Mouse (Mus musculus) testis, adult 2 months (tissue): ENCODE measurements at regions not wholly inside any gene's neighbourhood (a gene's known extent, or its start where the extent isn't known, plus 50 kb on each side); places are given as distances from the start of the nearest gene placed in this dataset.

ENCODE experiments used
- H3K27ac ChIP-seq: fragments of 200-500 bp; 2 replicates; pipeline ENCODE4 v1.5.1; 2012; ENCODE audit warnings: low read depth, low read length; ENCODE audit not compliant: control insufficient read depth, insufficient read depth
- H3K27me3 ChIP-seq: fragments of 200-500 bp; 2 replicates; pipeline ENCODE4 v1.6.1; 2012; ENCODE audit warnings: mild to moderate bottlenecking, low read length, moderate library complexity; ENCODE audit not compliant: control insufficient read depth, insufficient read depth
- H3K36me3 ChIP-seq: fragments of 200-500 bp; 2 replicates; pipeline ENCODE4 v1.6.1; 2012; ENCODE audit warnings: mild to moderate bottlenecking, low read length; ENCODE audit not compliant: control insufficient read depth, insufficient read depth
- H3K4me1 ChIP-seq: fragments of 200-500 bp; 2 replicates; pipeline ENCODE4 v1.6.1; 2012; ENCODE audit warnings: low read length; ENCODE audit not compliant: control insufficient read depth, insufficient read depth
- H3K4me3 ChIP-seq: fragments of 200-500 bp; 2 replicates; pipeline ENCODE4 v1.5.1; 2012; ENCODE audit warnings: low read depth, mild to moderate bottlenecking, low read length, moderate library complexity, mixed read lengths; ENCODE audit not compliant: control insufficient read depth
- CTCF ChIP-seq: fragments of 200-500 bp; IDR thresholded peaks from 2 replicates; pipeline ENCODE4 v1.5.1; 2012; ENCODE audit warnings: low read depth, mild to moderate bottlenecking, inconsistent platforms, low read length, moderate library complexity; ENCODE audit not compliant: control insufficient read depth, insufficient read depth, insufficient replicate concordance
- POLR2A ChIP-seq: fragments of 200-500 bp; IDR thresholded peaks from 2 replicates; pipeline ENCODE4 v1.6.1; 2012; ENCODE audit warnings: low read depth, mild to moderate bottlenecking, inconsistent platforms, low read length, moderate library complexity; ENCODE audit not compliant: control insufficient read depth

DNA sequence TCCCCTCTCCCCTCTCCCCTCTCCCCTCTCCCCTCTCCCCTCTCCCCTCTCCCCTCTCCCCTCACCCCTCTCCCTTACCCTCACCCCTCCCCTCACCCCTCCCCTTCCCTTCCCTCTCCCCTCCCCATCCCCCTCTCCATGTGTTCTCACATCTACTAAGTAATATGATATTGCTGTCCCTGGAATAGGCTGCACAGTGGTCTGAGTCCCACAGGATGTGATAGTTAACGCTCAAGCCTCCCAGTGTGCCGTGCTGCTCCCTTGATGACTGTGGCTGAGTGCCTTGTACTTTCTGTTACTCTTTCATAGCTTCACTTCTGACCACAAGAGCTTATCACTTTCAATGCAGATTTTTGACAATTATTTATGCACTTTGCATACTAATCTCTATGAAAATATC lies 620.4 kb upstream of the Igfbp3 start:
- Histone ChIP-seq H3K27me3 (no peaks in the 10 kb centered on the region), H3K36me3 (no peaks in the 10 kb centered on the region), H3K27ac (no peak overlapping the region), H3K4me3 (no peak overlapping the region), H3K4me1 (no peaks in the 10 kb centered on the region)
- TF ChIP-seq CTCF (no peak), POLR2A (no peak)

DNA sequence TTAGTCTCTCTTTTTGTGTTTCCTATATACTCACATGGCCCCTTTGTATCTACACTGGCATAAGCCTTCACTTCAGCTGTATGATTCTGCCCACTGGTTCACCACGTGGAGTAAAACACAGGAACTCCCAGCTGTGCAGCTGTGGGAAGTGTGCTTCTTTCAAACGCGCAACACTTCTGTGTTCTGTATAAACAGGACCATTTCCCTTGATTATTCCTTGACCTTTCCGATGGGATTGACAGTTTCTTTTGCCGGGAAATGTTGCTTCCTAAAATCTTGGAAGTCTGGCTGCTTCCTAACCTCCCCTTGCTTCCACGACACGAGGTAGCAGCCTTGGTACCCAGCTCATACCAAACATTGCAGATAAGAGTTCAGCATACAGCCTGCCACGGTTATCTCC lies 618.7 kb upstream of the Igfbp3 start:
- Histone ChIP-seq H3K36me3 (no peaks in the 10 kb centered on the region), H3K4me3 (no peak overlapping the region), H3K4me1 (no peaks in the 10 kb centered on the region), H3K27ac (no peak overlapping the region), H3K27me3 (no peaks in the 10 kb centered on the region)
- TF ChIP-seq POLR2A = no peak
- no peak for TF ChIP-seq CTCF

DNA sequence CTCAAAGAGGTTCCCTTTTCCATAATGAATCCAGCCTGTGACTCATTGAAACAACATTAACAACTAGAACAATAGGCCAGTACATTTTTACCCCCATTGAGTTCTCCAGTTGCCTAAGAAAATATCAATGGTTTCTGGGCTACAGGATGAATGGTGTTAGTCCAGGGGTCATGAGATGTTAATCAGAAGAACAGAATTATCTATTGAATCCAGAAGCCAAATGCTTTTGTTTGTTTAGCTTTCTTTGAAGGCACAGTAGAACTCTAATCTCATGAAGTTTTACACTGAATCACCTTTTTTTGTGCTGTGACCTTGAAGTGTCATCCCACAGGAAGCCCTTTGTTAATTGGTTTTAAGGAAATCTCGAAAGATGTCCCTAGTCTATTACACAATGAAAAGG lies 616.0 kb upstream of the Igfbp3 start:
- Histone ChIP-seq H3K4me3 (no peak overlapping the region), H3K27me3 (no peaks in the 10 kb centered on the region), H3K4me1 (no peaks in the 10 kb centered on the region), H3K27ac (no peak overlapping the region), H3K36me3 (no peaks in the 10 kb centered on the region)
- TF ChIP-seq POLR2A (no peak), CTCF (no peak)

DNA sequence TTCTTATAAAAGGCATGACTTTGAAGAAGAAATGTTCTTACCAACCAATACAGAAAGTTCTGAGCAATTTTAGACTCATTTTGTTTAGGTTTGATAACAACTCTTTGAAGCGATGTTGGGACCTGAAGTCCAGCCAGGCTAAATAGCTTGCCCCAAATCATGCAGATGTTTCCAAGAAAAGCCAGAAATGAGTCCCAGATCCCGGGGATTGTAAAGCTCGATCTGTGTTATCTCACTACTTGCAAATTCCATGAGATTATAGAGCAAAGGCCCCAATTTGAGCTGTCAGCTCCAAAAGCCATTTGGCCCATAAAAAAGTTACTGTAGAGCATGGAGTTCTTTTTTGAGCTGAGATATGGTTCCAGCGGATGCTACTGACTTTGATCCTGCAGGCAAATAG lies 614.3 kb upstream of the Igfbp3 start:
- no peaks in the 10 kb centered on the region for H3K27me3 ChIP-seq
- no peak overlapping the region for H3K4me3 ChIP-seq
- no peaks in the 10 kb centered on the region for H3K36me3 ChIP-seq
- H3K27ac ChIP-seq = no peak overlapping the region
- TF ChIP-seq POLR2A = no peak
- no peak for TF ChIP-seq CTCF
- no peaks in the 10 kb centered on the region for H3K4me1 ChIP-seq

DNA sequence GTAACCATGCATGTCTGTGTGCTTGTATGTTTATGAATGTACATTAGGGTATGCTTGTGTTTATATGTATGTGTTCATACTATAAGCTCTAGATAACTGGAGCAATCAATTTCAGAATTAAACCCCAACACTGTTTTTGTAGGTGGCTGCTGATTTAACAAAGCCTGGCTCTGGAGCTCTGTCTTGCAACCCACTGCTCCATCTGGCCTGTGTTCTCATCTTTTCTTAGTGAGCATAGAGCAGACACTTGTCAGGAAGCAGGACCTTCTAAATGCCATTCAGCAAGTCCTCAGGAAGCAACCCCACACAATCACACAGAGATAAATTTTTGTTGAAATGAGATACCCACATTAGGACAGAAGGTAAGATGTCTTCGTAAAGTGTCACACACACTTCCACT lies 613.7 kb upstream of the Igfbp3 start:
- H3K4me1 ChIP-seq = no peaks in the 10 kb centered on the region
- no peaks in the 10 kb centered on the region for H3K27me3 ChIP-seq
- TF ChIP-seq POLR2A (no peak), CTCF (no peak)
- no peak overlapping the region for H3K27ac ChIP-seq
- H3K36me3 ChIP-seq = no peaks in the 10 kb centered on the region
- H3K4me3 ChIP-seq = no peak overlapping the region

DNA sequence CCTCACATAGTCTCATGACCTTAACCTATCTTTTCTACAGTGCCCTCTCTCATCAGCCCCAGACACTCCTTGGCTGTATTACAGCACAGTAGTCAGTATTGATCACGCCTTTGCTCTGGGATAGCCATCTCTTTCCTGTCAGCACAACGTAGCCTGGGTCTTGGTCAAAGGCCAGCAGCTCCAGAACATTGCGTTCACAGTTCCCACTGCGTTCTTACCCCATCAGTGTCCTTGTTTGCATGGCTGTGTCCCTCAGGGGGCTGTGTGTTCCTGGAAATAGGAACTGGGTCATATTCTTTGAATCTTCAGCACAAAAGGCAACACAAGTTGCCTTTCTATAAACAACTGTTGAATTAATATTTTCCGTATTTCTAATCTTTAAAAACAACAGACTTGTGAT lies 602.0 kb upstream of the Igfbp3 start:
- Histone ChIP-seq H3K27me3 (no peaks in the 10 kb centered on the region), H3K4me3 (no peak overlapping the region), H3K27ac (no peak overlapping the region), H3K4me1 (no peaks in the 10 kb centered on the region), H3K36me3 (no peaks in the 10 kb centered on the region)
- TF ChIP-seq CTCF = no peak
- TF ChIP-seq POLR2A = no peak

DNA sequence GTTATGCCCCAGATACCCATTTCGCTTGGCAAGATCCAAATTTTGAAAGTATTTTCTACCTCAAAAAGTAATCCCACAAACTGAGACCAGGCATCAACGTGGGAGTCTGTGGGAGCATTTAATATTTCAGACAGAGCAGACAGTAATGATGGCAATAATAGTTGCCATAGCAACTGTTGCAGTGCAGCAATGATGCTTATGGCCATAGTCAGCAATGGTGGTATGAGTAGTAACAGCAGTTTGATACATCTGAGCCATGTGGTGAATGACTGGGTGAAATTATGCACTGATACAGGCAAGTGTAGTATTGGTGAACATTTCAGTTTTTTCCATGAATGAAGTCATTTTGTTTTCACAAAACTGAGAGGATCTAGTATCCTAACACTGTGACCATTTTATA lies 600.8 kb upstream of the Igfbp3 start:
- Histone ChIP-seq H3K27ac (no peak overlapping the region), H3K36me3 (no peaks in the 10 kb centered on the region), H3K4me1 (no peaks in the 10 kb centered on the region), H3K4me3 (no peak overlapping the region), H3K27me3 (no peaks in the 10 kb centered on the region)
- no peak for TF ChIP-seq CTCF
- no peak for TF ChIP-seq POLR2A

DNA sequence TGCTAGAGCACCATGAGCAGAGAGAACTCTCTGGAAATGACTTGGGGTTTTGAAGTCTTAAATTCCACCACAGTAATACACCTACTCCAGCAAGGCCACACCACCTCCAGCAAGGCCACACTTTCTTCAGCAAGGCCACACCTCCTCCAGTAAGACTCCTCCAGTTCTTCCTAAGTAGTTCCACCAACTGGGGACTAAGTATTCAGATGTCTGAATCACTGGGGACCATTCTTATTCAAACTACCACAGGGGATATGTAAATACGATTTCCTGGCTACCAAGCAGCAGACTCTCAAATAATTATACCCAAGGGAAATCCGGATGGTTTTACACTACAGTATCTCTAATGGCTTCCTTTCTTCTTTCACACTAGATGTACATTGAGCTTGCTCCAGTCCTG lies 598.7 kb upstream of the Igfbp3 start:
- H3K27ac ChIP-seq = no peak overlapping the region
- H3K36me3 ChIP-seq = no peaks in the 10 kb centered on the region
- H3K4me3 ChIP-seq = no peak overlapping the region
- H3K4me1 ChIP-seq = no peaks in the 10 kb centered on the region
- no peak for TF ChIP-seq CTCF
- TF ChIP-seq POLR2A = no peak
- no peaks in the 10 kb centered on the region for H3K27me3 ChIP-seq

DNA sequence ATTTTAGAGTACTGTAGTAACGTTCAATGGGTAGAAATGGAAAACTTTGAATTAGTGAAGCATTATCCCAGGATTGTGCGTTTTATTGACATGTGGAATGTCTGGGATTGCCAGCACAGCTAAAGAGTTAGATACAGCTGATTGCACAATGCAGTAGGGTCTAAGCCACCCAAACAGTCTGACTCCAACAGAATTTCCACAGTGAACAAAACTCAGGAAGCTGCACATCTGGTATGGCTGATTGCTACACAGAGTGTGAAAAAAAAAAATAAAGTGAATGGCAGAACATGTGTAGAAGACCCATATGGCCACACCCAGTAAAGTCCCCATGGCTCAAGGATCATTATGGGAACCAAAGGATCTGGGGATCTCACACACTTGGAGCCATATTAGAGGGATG lies 596.0 kb upstream of the Igfbp3 start:
- TF ChIP-seq CTCF (no peak), POLR2A (no peak)
- H3K4me1 ChIP-seq = no peaks in the 10 kb centered on the region
- no peaks in the 10 kb centered on the region for H3K36me3 ChIP-seq
- H3K27ac ChIP-seq = no peak overlapping the region
- H3K4me3 ChIP-seq = no peak overlapping the region
- no peaks in the 10 kb centered on the region for H3K27me3 ChIP-seq
